Mouse (Mus musculus): ENCODE data around the gene Gm29609. TPM values are rescaled to one million over a fixed set of nuclear protein-coding genes. Genes with fewer than 3 reads are reported as not detected.

The Gm29609 gene
- polyA plus RNA-seq, 1 experiment from 2014 or later = 1.6 TPM

DNA sequence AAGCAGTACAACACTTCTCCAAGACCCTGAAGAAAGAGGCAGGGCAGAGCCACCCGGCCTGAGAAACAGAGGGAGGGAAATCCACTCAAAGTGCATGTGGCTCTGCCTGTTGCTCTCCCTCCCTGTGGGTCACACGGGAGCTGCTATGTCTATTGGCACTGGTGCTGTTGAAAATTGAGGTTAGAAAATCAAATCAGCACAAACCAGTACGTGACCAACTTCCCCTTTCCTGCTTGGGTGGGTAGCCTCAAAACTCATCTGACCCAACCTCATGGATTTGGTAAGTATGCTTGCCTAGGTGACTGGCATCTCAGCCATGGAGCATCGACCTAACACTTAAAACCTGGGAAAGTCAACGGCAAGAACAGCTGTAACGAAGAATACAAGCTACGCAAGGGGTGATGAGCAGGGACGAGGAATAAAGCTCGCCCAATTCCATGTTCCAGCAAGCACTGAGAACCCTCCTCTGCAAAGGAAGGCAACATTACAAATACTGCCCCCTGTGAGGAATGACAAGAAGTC is 73.8 kb downstream of the Gm29609 start, which contains the start of gene Dnajc5g:
Gene Dnajc5g (plus strand): TSS at position 472 of the 522 bp plus-strand sequence.
- ATAC-seq (ENCODE audit: low FRiP score, low TSS enrichment) = no peak
- Histone ChIP-seq H3K4me1 (ENCODE audit: control insufficient read depth, insufficient read depth, low read length) (no peaks in the 10 kb centered on the region), H3K9me3 (ENCODE audit: control insufficient read depth, low read length) (no peaks in the 10 kb centered on the region), H3K36me3 (ENCODE audit: control insufficient read depth, insufficient read depth, low read length) (no peaks in the 10 kb centered on the region), H3K4me3 (ENCODE audit: low read length) (no peak within 1 kb of the TSS), H3K9ac (ENCODE audit: low read depth, low read length) (no peak within 1 kb of the TSS), H3K27me3 (ENCODE audit: control insufficient read depth, insufficient read depth, low read length) (no peaks in the 10 kb centered on the region), H3K4me2 (replicated peaks; ENCODE audit: low read depth, low read length) (no peak within 1 kb of the TSS), H3K27ac (ENCODE audit: low read depth, low read length) (no peak within 1 kb of the TSS)
- 89% methylated on average over 9 of the region's 9 CpGs for WGBS

DNA sequence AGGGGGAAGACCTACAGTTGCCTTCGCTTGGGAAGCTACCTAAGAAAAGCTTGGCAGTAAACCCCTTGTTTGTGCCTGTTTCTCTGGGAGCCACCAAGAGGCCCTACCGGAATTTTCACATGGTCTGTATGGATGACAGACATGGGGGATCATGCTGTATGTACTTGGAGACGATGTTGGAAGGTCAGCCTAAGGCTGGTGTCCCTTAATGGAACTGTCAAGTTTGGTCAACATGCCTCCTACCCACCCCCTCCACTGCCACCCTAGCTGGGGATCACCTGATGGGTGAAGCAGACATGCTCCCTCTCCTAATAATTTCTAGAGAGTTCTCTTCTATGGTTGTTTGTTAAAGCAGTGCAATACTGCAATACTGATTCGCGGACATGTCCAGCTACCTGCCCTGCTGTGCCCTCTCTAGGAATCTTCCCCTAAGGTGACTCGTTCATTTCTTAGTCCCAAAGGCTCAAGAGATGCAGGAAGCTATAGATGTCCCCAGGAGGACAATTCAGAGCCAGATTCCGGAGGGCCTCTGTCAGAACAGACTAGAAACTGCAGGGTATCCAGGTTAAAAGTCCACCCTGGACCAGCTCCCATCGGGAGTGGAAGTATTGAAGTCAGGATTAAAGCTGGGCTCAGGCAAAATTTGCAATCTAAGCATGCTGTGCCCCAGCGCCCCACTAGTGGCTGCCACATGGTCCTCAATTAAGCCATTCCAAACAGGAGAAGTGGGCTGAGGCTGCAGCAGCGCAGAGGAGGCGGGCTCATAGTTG is 83.8 kb downstream of the Gm29609 start:
- Histone ChIP-seq H3K9ac (ENCODE audit: low read depth, low read length) (no peak overlapping the region), H3K4me1 (ENCODE audit: control insufficient read depth, insufficient read depth, low read length) (peaks cover 20% of the 10 kb centered on the region; the same call in 1 of the 2 replicates), H3K4me2 (replicated peaks; ENCODE audit: low read depth, low read length) (peak overlapping the region; percentile 45; the same call in 1 of the 2 replicates), H3K4me3 (ENCODE audit: low read length) (peak overlapping the region; percentile 20), H3K9me3 (ENCODE audit: control insufficient read depth, low read length) (no peaks in the 10 kb centered on the region), H3K36me3 (ENCODE audit: control insufficient read depth, insufficient read depth, low read length) (no peaks in the 10 kb centered on the region), H3K27ac (ENCODE audit: low read depth, low read length) (no peak overlapping the region), H3K27me3 (ENCODE audit: control insufficient read depth, insufficient read depth, low read length) (peaks cover 57% of the 10 kb centered on the region)
- ATAC-seq (ENCODE audit: low FRiP score, low TSS enrichment) = no peak
- WGBS = 17% methylated on average over 11 of the region's 11 CpGs

DNA sequence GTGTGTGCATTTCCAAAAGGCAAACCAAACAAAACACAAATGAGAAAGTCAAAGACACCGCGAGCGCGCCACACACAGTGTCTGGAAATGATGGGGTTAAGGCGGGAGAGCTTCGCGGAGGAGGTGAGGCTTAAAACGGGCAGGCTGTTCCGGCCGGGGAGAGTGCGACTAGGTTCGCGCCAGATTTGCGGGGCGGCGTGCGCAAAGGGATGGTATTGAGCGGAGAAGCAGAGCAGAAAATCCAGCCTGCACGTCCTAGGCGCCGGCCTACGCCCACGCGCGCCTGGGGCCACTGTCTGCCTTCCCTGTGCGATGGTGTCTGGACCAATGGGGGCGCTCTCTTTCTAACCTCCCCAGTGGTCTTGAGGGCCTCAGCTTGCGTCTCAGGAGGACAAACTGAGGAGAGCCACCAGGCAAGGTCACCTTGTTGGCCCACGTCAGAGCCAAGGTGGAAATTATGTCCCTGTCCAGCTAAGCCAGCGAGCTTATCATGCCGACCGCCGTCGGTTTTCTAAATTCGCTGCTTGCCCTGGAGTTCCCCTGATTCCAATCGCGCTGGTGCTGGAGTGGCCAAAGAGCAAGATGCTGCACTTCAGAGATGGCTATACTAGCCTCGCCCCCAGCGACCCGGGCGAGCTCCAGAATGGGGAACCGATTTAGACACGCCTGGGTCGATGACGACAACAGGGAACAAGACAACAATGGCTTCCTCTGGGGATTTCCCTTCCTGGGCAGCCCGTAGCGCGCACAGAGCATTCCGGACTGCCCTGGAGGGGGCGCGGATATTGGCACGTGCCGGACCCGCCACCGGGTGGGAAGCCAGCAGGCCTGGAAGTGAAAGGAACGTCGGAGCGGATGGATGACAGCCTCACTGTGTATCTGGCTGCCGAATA is 84.7 kb downstream of the Gm29609 start:
- WGBS = under 1% methylated on average over 59 of the region's 59 CpGs
- Histone ChIP-seq H3K4me2 (replicated peaks; ENCODE audit: low read depth, low read length) (peak overlapping the region; percentile 45), H3K9ac (ENCODE audit: low read depth, low read length) (no peak overlapping the region), H3K4me3 (ENCODE audit: low read length) (peak overlapping the region; percentile 20), H3K27me3 (ENCODE audit: control insufficient read depth, insufficient read depth, low read length) (peaks cover 65% of the 10 kb centered on the region), H3K27ac (ENCODE audit: low read depth, low read length) (no peak overlapping the region), H3K9me3 (ENCODE audit: control insufficient read depth, low read length) (no peaks in the 10 kb centered on the region), H3K4me1 (ENCODE audit: control insufficient read depth, insufficient read depth, low read length) (peaks cover 20% of the 10 kb centered on the region; the same call in 1 of the 2 replicates), H3K36me3 (ENCODE audit: control insufficient read depth, insufficient read depth, low read length) (no peaks in the 10 kb centered on the region)
- ATAC-seq (ENCODE audit: low FRiP score, low TSS enrichment) = peak; percentile 26; the same call in 1 of the 2 replicates

Other genes with a start within 250 kb of the Gm29609 start
- 7.5 and 10.4 TPM in 2 replicates for gene Cgref1, start 234.3 kb downstream of the Gm29609 start, polyA plus RNA-seq (2014; fragmentation: Nextera tagmentation; extraction: Ambion mirVana)
- gene Preb, start 219.6 kb downstream of the Gm29609 start, polyA plus RNA-seq (2014; fragmentation: Nextera tagmentation; extraction: Ambion mirVana) = 97.6 and 99.5 TPM in 2 replicates
- gene Tcf23, start 211.2 kb downstream of the Gm29609 start, polyA plus RNA-seq (2014; fragmentation: Nextera tagmentation; extraction: Ambion mirVana) = 0.51 and 0.83 TPM in 2 replicates
- gene Atraid, start 131.6 kb downstream of the Gm29609 start, polyA plus RNA-seq (2014; fragmentation: Nextera tagmentation; extraction: Ambion mirVana) = 144 and 160 TPM in 2 replicates
- gene Slc5a6, start 131.0 kb downstream of the Gm29609 start, polyA plus RNA-seq (2014; fragmentation: Nextera tagmentation; extraction: Ambion mirVana) = 5.5 and 10.9 TPM in 2 replicates
- 35.4 and 40.5 TPM in 2 replicates for gene Cad, start 125.1 kb downstream of the Gm29609 start, polyA plus RNA-seq (2014; fragmentation: Nextera tagmentation; extraction: Ambion mirVana)
- gene Dnajc5g, start 73.6 kb downstream of the Gm29609 start, polyA plus RNA-seq (2014; fragmentation: Nextera tagmentation; extraction: Ambion mirVana) = not detected in 2 replicates
- 1.9 and 3.4 TPM in 2 replicates for gene Slc30a3, start 71.7 kb downstream of the Gm29609 start, polyA plus RNA-seq (2014; fragmentation: Nextera tagmentation; extraction: Ambion mirVana)
- not detected in 2 replicates for gene Trim54, start 63.2 kb downstream of the Gm29609 start, polyA plus RNA-seq (2014; fragmentation: Nextera tagmentation; extraction: Ambion mirVana)
- not detected in 2 replicates for gene Ucn, start 41.1 kb downstream of the Gm29609 start, polyA plus RNA-seq (2014; fragmentation: Nextera tagmentation; extraction: Ambion mirVana)
- 67.5 and 68.3 TPM in 2 replicates for gene Mpv17, start 25.7 kb downstream of the Gm29609 start, polyA plus RNA-seq (2014; fragmentation: Nextera tagmentation; extraction: Ambion mirVana)
- 51.6 and 85.6 TPM in 2 replicates for gene Gtf3c2, start 233 bp upstream of the Gm29609 start, polyA plus RNA-seq (2014; fragmentation: Nextera tagmentation; extraction: Ambion mirVana)
- 110 and 133 TPM in 2 replicates for gene Snx17, start 13.3 kb upstream of the Gm29609 start, polyA plus RNA-seq (2014; fragmentation: Nextera tagmentation; extraction: Ambion mirVana)
- 60.1 and 67.3 TPM in 2 replicates for gene Eif2b4, start 13.5 kb upstream of the Gm29609 start, polyA plus RNA-seq (2014; fragmentation: Nextera tagmentation; extraction: Ambion mirVana)
- gene Zfp513, start 22.4 kb upstream of the Gm29609 start, polyA plus RNA-seq (2014; fragmentation: Nextera tagmentation; extraction: Ambion mirVana) = 6.7 and 9.0 TPM in 2 replicates
- gene Ppm1g, start 40.8 kb upstream of the Gm29609 start, polyA plus RNA-seq (2014; fragmentation: Nextera tagmentation; extraction: Ambion mirVana) = 130 and 145 TPM in 2 replicates
- 115 and 153 TPM in 2 replicates for gene Nrbp1, start 61.0 kb upstream of the Gm29609 start, polyA plus RNA-seq (2014; fragmentation: Nextera tagmentation; extraction: Ambion mirVana)
- 0.39 and 0.72 TPM in 2 replicates for gene Gm9970, start 61.3 kb upstream of the Gm29609 start, polyA plus RNA-seq (2014; fragmentation: Nextera tagmentation; extraction: Ambion mirVana)
- gene Krtcap3, start 71.8 kb upstream of the Gm29609 start, polyA plus RNA-seq (2014; fragmentation: Nextera tagmentation; extraction: Ambion mirVana) = 28.0 and 31.8 TPM in 2 replicates
- gene Ift172, start 111.2 kb upstream of the Gm29609 start, polyA plus RNA-seq (2014; fragmentation: Nextera tagmentation; extraction: Ambion mirVana) = 26.3 and 31.9 TPM in 2 replicates
- 42.8 and 55.6 TPM in 2 replicates for gene Fndc4, start 116.2 kb upstream of the Gm29609 start, polyA plus RNA-seq (2014; fragmentation: Nextera tagmentation; extraction: Ambion mirVana)
- gene Gckr, start 117.5 kb upstream of the Gm29609 start, polyA plus RNA-seq (2014; fragmentation: Nextera tagmentation; extraction: Ambion mirVana) = 0.76 TPM in 1 of 2 replicates, not detected in the other